Mouse (Mus musculus) embryonic facial prominence, embryonic 13.5 days (tissue): ENCODE results near the gene Elfn2. TPM values are rescaled to one million over a fixed set of nuclear protein-coding genes. Genes with fewer than 3 reads are reported as not detected.

Source experiments
- ATAC-seq: fragments of 200-750 bp; cut with Nextera tagmentation; 2 replicates; pipeline ENCODE4 v1.8.0; 2017; ENCODE audit warnings: low read depth; ENCODE audit not compliant: insufficient number of reproducible peaks, insufficient read depth, low FRiP score, low TSS enrichment
- H3K27ac ChIP-seq: fragments of 300-500 bp; sonication (generic); 2 replicates; pipeline ENCODE4 v1.5.1; 2015; ENCODE audit warnings: moderate library complexity, mild to moderate bottlenecking, inconsistent platforms
- H3K27me3 ChIP-seq: fragments of 300-500 bp; sonication (generic); 2 replicates; pipeline ENCODE4 v1.6.1; 2015; ENCODE audit warnings: mild to moderate bottlenecking, inconsistent platforms
- H3K36me3 ChIP-seq: fragments of 300-500 bp; sonication (generic); 2 replicates; pipeline ENCODE4 v1.6.1; 2015; ENCODE audit warnings: mild to moderate bottlenecking, inconsistent platforms
- H3K4me1 ChIP-seq: fragments of 300-500 bp; sonication (generic); 2 replicates; pipeline ENCODE4 v1.6.1; 2015; ENCODE audit warnings: inconsistent platforms
- H3K4me2 ChIP-seq: fragments of 300-500 bp; sonication (generic); 2 replicates; pipeline ENCODE4 v1.6.1; 2015; ENCODE audit warnings: moderate library complexity, mild to moderate bottlenecking, inconsistent platforms
- H3K4me3 ChIP-seq: fragments of 300-500 bp; sonication (generic); 2 replicates; pipeline ENCODE4 v1.5.1; 2015; ENCODE audit warnings: mild to moderate bottlenecking, inconsistent platforms
- H3K9ac ChIP-seq: fragments of 300-500 bp; sonication (generic); 2 replicates; pipeline ENCODE4 v1.6.1; 2015; ENCODE audit warnings: mild to moderate bottlenecking, inconsistent platforms
- H3K9me3 ChIP-seq: fragments of 300-500 bp; sonication (generic); 2 replicates; pipeline ENCODE4 v1.6.1; 2016; ENCODE audit warnings: inconsistent platforms
- WGBS: fragments of 180-500 bp; shearing (Covaris S2); methylation state at CpG from one replicate; pipeline ENCODE4 v1.1.7; 2015; ENCODE audit warnings: mixed read lengths; 5-methylcytosine and 5-hydroxymethylcytosine counted together
- polyA plus RNA-seq: library from polyadenylated mRNA; unstranded; fragments of >200 nt; fragmentation: Nextera tagmentation; extraction: Ambion mirVana; gene quantifications from 2 replicates; pipeline ENCODE4 v1.2.1, GENCODE M21; 2015

Gene Elfn2
- polyA plus RNA-seq, 1 experiment from 2014 or later: 0.06 TPM

GRCm38 (mm10) chr15:78634095-78634737, 84.4 kb downstream of the Elfn2 start:
- no peak; the same call in 1 of the 2 replicates for ATAC-seq
- 34% methylated on average over 10 of the region's 10 CpGs for WGBS
- H3K36me3 ChIP-seq: no peaks in the 10 kb centered on the region
- H3K9me3 ChIP-seq: no peaks in the 10 kb centered on the region
- peaks cover 5% of the 10 kb centered on the region; the same call in 1 of the 2 replicates for H3K4me1 ChIP-seq
- H3K4me3 ChIP-seq: no peak overlapping the region
- peaks cover 10% of the 10 kb centered on the region; the same call in 1 of the 2 replicates for H3K27me3 ChIP-seq
- H3K9ac ChIP-seq: no peak overlapping the region
- no peak overlapping the region for H3K27ac ChIP-seq
- H3K4me2 ChIP-seq: no peak overlapping the region

GRCm38 (mm10) chr15:78633413-78633812, 85.2 kb downstream of the Elfn2 start:
- 73% methylated on average over 5 of the region's 5 CpGs for WGBS
- H3K4me1 ChIP-seq: peaks cover 5% of the 10 kb centered on the region; the same call in 1 of the 2 replicates
- no peaks in the 10 kb centered on the region for H3K36me3 ChIP-seq
- H3K9ac ChIP-seq: no peak overlapping the region
- H3K27ac ChIP-seq: no peak overlapping the region
- H3K4me3 ChIP-seq: no peak overlapping the region
- ATAC-seq: no peak
- H3K27me3 ChIP-seq: peaks cover 3% of the 10 kb centered on the region; the same call in 1 of the 2 replicates
- no peaks in the 10 kb centered on the region for H3K9me3 ChIP-seq
- no peak overlapping the region for H3K4me2 ChIP-seq

- ATAC-seq: no peak
- H3K9me3 ChIP-seq: no peaks in the 10 kb centered on the region
- no peak overlapping the region for H3K9ac ChIP-seq
- no peak overlapping the region for H3K27ac ChIP-seq
- H3K4me1 ChIP-seq: peaks cover 5% of the 10 kb centered on the region; the same call in 1 of the 2 replicates
- no peak overlapping the region for H3K4me3 ChIP-seq
- WGBS: 66% methylated on average over 2 of the region's 2 CpGs
- no peaks in the 10 kb centered on the region for H3K36me3 ChIP-seq
- H3K4me2 ChIP-seq: no peak overlapping the region
- peaks cover 3% of the 10 kb centered on the region; the same call in 1 of the 2 replicates for H3K27me3 ChIP-seq
These were observed 86.2 kb downstream of the Elfn2 start for GRCm38 (mm10) chr15:78632387-78632786.

GRCm38 (mm10) chr15:78626285-78626684, 92.3 kb downstream of the Elfn2 start:
- WGBS: 86% methylated on average over 13 of the region's 13 CpGs
- H3K9me3 ChIP-seq: no peaks in the 10 kb centered on the region

GRCm38 (mm10) chr15:78624961-78625360, 93.6 kb downstream of the Elfn2 start:
- no peak for ATAC-seq
- Histone ChIP-seq H3K27me3 (peaks cover 27% of the 10 kb centered on the region; the same call in 1 of the 2 replicates), H3K9me3 (no peaks in the 10 kb centered on the region), H3K4me1 (peaks cover 4% of the 10 kb centered on the region; the same call in 1 of the 2 replicates), H3K36me3 (no peaks in the 10 kb centered on the region), H3K27ac (no peak overlapping the region), H3K4me3 (no peak overlapping the region), H3K9ac (no peak overlapping the region), H3K4me2 (no peak overlapping the region)
- WGBS: 78% methylated on average over 3 of the region's 3 CpGs

More at GRCm38 (mm10) chr15:78626285-78626684, 92.3 kb downstream of the Elfn2 start:
- Histone ChIP-seq H3K36me3 (no peaks in the 10 kb centered on the region), H3K27ac (no peak overlapping the region), H3K27me3 (peaks cover 19% of the 10 kb centered on the region; the same call in 1 of the 2 replicates), H3K9ac (no peak overlapping the region), H3K4me2 (no peak overlapping the region), H3K4me1 (peaks cover 9% of the 10 kb centered on the region; the same call in 1 of the 2 replicates), H3K4me3 (no peak overlapping the region)
- no peak for ATAC-seq

GRCm38 (mm10) chr15:78624431-78624950, 94.1 kb downstream of the Elfn2 start:
- H3K27ac ChIP-seq: no peak overlapping the region
- no peaks in the 10 kb centered on the region for H3K36me3 ChIP-seq
- H3K4me3 ChIP-seq: no peak overlapping the region
- ATAC-seq: no peak
- H3K4me1 ChIP-seq: peaks cover 4% of the 10 kb centered on the region; the same call in 1 of the 2 replicates
- H3K27me3 ChIP-seq: peaks cover 30% of the 10 kb centered on the region; the same call in 1 of the 2 replicates
- WGBS: 58% methylated on average over 13 of the region's 13 CpGs
- H3K4me2 ChIP-seq: no peak overlapping the region
- H3K9me3 ChIP-seq: no peaks in the 10 kb centered on the region
- H3K9ac ChIP-seq: no peak overlapping the region

- Histone ChIP-seq H3K27me3 (peaks cover 30% of the 10 kb centered on the region; the same call in 1 of the 2 replicates), H3K9me3 (no peaks in the 10 kb centered on the region), H3K36me3 (no peaks in the 10 kb centered on the region), H3K4me1 (peaks cover 4% of the 10 kb centered on the region; the same call in 1 of the 2 replicates), H3K4me3 (no peak overlapping the region), H3K9ac (no peak overlapping the region), H3K4me2 (no peak overlapping the region), H3K27ac (no peak overlapping the region)
- no peak for ATAC-seq
- WGBS: 10% methylated on average over 5 of the region's 5 CpGs
These were observed 95.1 kb downstream of the Elfn2 start for GRCm38 (mm10) chr15:78623426-78623825.

Other genes with a start within 250 kb of the Elfn2 start
- gene Il2rb, start 223.5 kb downstream of the Elfn2 start, polyA plus RNA-seq: 0.28 and 0.30 TPM in 2 replicates
- 38.6 and 41.2 TPM in 2 replicates for gene C1qtnf6, start 187.4 kb downstream of the Elfn2 start, polyA plus RNA-seq
- gene Sstr3, start 174.1 kb downstream of the Elfn2 start, polyA plus RNA-seq: 0.45 TPM in 1 of 2 replicates, not detected in the other
- 13.3 and 13.4 TPM in 2 replicates for gene Rac2, start 146.0 kb downstream of the Elfn2 start, polyA plus RNA-seq
- gene Cyth4, start 121.7 kb downstream of the Elfn2 start, polyA plus RNA-seq: 8.5 and 10.1 TPM in 2 replicates
- gene Mfng, start 54.7 kb upstream of the Elfn2 start, polyA plus RNA-seq: 16.1 and 18.8 TPM in 2 replicates
- 3.0 and 3.2 TPM in 2 replicates for gene Card10, start 84.3 kb upstream of the Elfn2 start, polyA plus RNA-seq
- 25.2 and 28.6 TPM in 2 replicates for gene Cdc42ep1, start 123.9 kb upstream of the Elfn2 start, polyA plus RNA-seq
- gene Lgals2, start 136.8 kb upstream of the Elfn2 start, polyA plus RNA-seq: 1.3 TPM in 1 of 2 replicates, not detected in the other
- 42.5 and 51.8 TPM in 2 replicates for gene Gga1, start 158.4 kb upstream of the Elfn2 start, polyA plus RNA-seq
- 0.18 and 0.25 TPM in 2 replicates for gene Gm49510, start 180.9 kb upstream of the Elfn2 start, polyA plus RNA-seq
- 53.3 and 54.4 TPM in 2 replicates for gene Sh3bp1, start 181.0 kb upstream of the Elfn2 start, polyA plus RNA-seq
- gene Pdxp, start 195.1 kb upstream of the Elfn2 start, polyA plus RNA-seq: 18.7 and 23.2 TPM in 2 replicates
- gene Lgals1, start 208.0 kb upstream of the Elfn2 start, polyA plus RNA-seq: 2,193 and 2,304 TPM in 2 replicates
- 54.1 and 57.4 TPM in 2 replicates for gene Nol12, start 216.2 kb upstream of the Elfn2 start, polyA plus RNA-seq
- gene Triobp, start 229.0 kb upstream of the Elfn2 start, polyA plus RNA-seq: 37.8 and 38.7 TPM in 2 replicates